Comparison of ENCODE assay signal across 8 mouse cellular contexts in the genomic region with DNA sequence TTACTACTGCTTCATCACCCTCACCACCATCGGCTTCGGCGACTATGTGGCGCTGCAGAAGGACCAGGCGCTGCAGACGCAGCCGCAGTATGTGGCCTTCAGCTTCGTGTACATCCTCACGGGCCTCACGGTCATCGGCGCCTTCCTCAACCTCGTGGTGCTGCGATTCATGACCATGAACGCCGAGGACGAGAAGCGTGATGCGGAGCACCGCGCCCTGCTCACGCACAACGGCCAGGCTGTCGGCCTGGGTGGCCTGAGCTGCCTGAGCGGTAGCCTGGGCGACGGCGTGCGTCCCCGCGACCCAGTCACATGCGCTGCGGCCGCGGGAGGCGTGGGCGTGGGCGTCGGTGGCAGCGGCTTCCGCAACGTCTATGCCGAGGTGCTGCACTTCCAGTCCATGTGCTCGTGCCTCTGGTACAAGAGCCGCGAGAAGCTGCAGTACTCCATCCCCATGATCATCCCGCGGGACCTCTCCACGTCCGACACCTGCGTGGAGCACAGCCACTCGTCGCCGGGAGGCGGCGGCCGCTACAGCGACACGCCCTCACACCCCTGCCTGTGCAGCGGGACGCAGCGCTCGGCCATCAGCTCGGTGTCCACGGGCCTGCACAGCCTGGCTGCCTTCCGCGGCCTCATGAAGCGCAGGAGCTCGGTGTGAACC. TPM values are rescaled to one million over a fixed set of nuclear protein-coding genes. Genes with fewer than 3 reads are reported as not detected.
DNase-seq lines count a peak whose midpoint lies in the region; ATAC-seq and TF ChIP-seq lines count a peak whose summit lies in the region.

No protein-coding gene starts in this region.

- ATAC-seq in hindbrain, embryonic 12.5 days (ENCODE audit: low FRiP score) = peak; percentile 66
- ATAC-seq in liver, postnatal 0 days = no peak
- ATAC-seq in neural tube, embryonic 12.5 days (ENCODE audit: low FRiP score, low read depth) = peak; percentile 65

- H3K4me3 ChIP-seq in hindbrain, embryonic 12.5 days = peak overlapping the region; percentile 40
- peak overlapping the region; percentile 25 for H3K4me3 ChIP-seq in liver, postnatal 0 days (ENCODE audit: low read depth, low read length)
- H3K4me3 ChIP-seq in neural tube, embryonic 12.5 days = peak overlapping the region; percentile 41

- H3K36me3 ChIP-seq in hindbrain, embryonic 12.5 days = no peaks in the 10 kb centered on the region
- no peaks in the 10 kb centered on the region for H3K36me3 ChIP-seq in liver, postnatal 0 days (replicated peaks; ENCODE audit: insufficient read depth, low read length)
- no peaks in the 10 kb centered on the region for H3K36me3 ChIP-seq in neural tube, embryonic 12.5 days

- TF ChIP-seq CTCF in liver, postnatal 0 days (IDR thresholded peaks at IDR 0.05; ENCODE audit: low read depth) = no peak

- H3K9ac ChIP-seq in hindbrain, embryonic 12.5 days = peak overlapping the region; percentile 49
- no peak overlapping the region for H3K9ac ChIP-seq in liver, postnatal 0 days (replicated peaks)
- peak overlapping the region; percentile 52 for H3K9ac ChIP-seq in neural tube, embryonic 12.5 days

- WGBS in hindbrain, embryonic 12.5 days = under 1% methylated on average over 69 of the region's 69 CpGs
- WGBS in liver, postnatal 0 days (ENCODE audit: insufficient replicate concordance) = 5% methylated on average over 68 of the region's 69 CpGs
- WGBS in neural tube, embryonic 12.5 days = 2% methylated on average over 69 of the region's 69 CpGs

- peak; percentile 24 for DNase-seq in layer of hippocampus, adult 9-11 months
- DNase-seq in layer of hippocampus, adult 8-10 months (ENCODE audit: low spot score in 2 of 2) = no peak
- peak; percentile 61 for DNase-seq in embryo, embryonic 11 days
- DNase-seq in liver, postnatal 0 days = peak; percentile 40
- DNase-seq in MN1 (ENCODE audit: low spot score) = no peak
- DNase-seq in layer of hippocampus, postnatal 14 days (ENCODE audit: low spot score in 2 of 2) = no peak

- H3K4me2 ChIP-seq in hindbrain, embryonic 12.5 days (replicated peaks) = peak overlapping the region; percentile 80
- H3K4me2 ChIP-seq in liver, postnatal 0 days (ENCODE audit: low read depth, low read length) = peak overlapping the region; percentile 61
- H3K4me2 ChIP-seq in neural tube, embryonic 12.5 days (replicated peaks) = peak overlapping the region; percentile 85

- H3K4me1 ChIP-seq in hindbrain, embryonic 12.5 days = peaks cover 18% of the 10 kb centered on the region
- peaks cover 28% of the 10 kb centered on the region for H3K4me1 ChIP-seq in liver, postnatal 0 days (ENCODE audit: insufficient read depth)
- peaks cover 13% of the 10 kb centered on the region for H3K4me1 ChIP-seq in neural tube, embryonic 12.5 days

- H3K27me3 ChIP-seq in hindbrain, embryonic 12.5 days = peaks cover 50% of the 10 kb centered on the region
- H3K27me3 ChIP-seq in liver, postnatal 0 days (ENCODE audit: insufficient read depth, low read length) = peaks cover 30% of the 10 kb centered on the region
- H3K27me3 ChIP-seq in neural tube, embryonic 12.5 days (replicated peaks) = peaks cover 50% of the 10 kb centered on the region

- no peaks in the 10 kb centered on the region for H3K9me3 ChIP-seq in hindbrain, embryonic 12.5 days (replicated peaks)
- no peaks in the 10 kb centered on the region for H3K9me3 ChIP-seq in liver, postnatal 0 days (ENCODE audit: low read length)
- H3K9me3 ChIP-seq in neural tube, embryonic 12.5 days = no peaks in the 10 kb centered on the region

- TF ChIP-seq EP300 in liver, postnatal 0 days (IDR thresholded peaks at IDR 0.05; ENCODE audit: low read depth) = no peak

- H3K27ac ChIP-seq in hindbrain, embryonic 12.5 days = no peak overlapping the region
- H3K27ac ChIP-seq in liver, postnatal 0 days (ENCODE audit: low read depth) = no peak overlapping the region
- H3K27ac ChIP-seq in neural tube, embryonic 12.5 days = no peak overlapping the region

RNA-seq across cellular contexts. Expression of gene Slc35f6, which starts 25.4 kb away (rescaled TPM):
- 10 to 100 TPM; 37.4 to 40.7 (median 38.7) TPM for total RNA-seq in layer of hippocampus, adult 8-10 months (2022)
- 28.2 and 29.3 TPM in 2 replicates for polyA plus RNA-seq in hindbrain, embryonic 12.5 days (2016; fragmentation: Nextera tagmentation; extraction: Ambion mirVana)
- polyA plus RNA-seq in liver, postnatal 0 days (2015; fragmentation: Nextera tagmentation; extraction: Ambion mirVana) = 13.8 and 14.2 TPM in 2 replicates
- 25.5 and 25.8 TPM in 2 replicates for polyA plus RNA-seq in neural tube, embryonic 12.5 days (2016; fragmentation: Nextera tagmentation; extraction: Ambion mirVana)
- total RNA-seq in layer of hippocampus, postnatal 14 days (2021) = 10 to 100 TPM; 32.6 to 32.7 TPM

RNA-seq across cellular contexts. Expression of gene Kcnk3, which starts 34.3 kb away (rescaled TPM):
- 10 to 100 TPM; 10.3 to 13.1 (median 10.7) TPM for total RNA-seq in layer of hippocampus, adult 8-10 months (2022)
- 1.5 and 1.6 TPM in 2 replicates for polyA plus RNA-seq in hindbrain, embryonic 12.5 days (2016; fragmentation: Nextera tagmentation; extraction: Ambion mirVana)
- polyA plus RNA-seq in liver, postnatal 0 days (2015; fragmentation: Nextera tagmentation; extraction: Ambion mirVana) = 0.26 and 0.46 TPM in 2 replicates
- polyA plus RNA-seq in neural tube, embryonic 12.5 days (2016; fragmentation: Nextera tagmentation; extraction: Ambion mirVana) = 1.8 and 1.9 TPM in 2 replicates
- 1 to 10 TPM; 6.9 to 9.0 TPM for total RNA-seq in layer of hippocampus, postnatal 14 days (2021)

RNA-seq across cellular contexts. Expression of gene Cenpa, which starts 44.3 kb away (rescaled TPM):
- 1 to 10 TPM; 2.3 to 5.2 (median 3.4) TPM for total RNA-seq in layer of hippocampus, adult 8-10 months (2022)
- polyA plus RNA-seq in hindbrain, embryonic 12.5 days (2016; fragmentation: Nextera tagmentation; extraction: Ambion mirVana) = 200 and 221 TPM in 2 replicates
- polyA plus RNA-seq in liver, postnatal 0 days (2015; fragmentation: Nextera tagmentation; extraction: Ambion mirVana) = 135 and 145 TPM in 2 replicates
- polyA plus RNA-seq in neural tube, embryonic 12.5 days (2016; fragmentation: Nextera tagmentation; extraction: Ambion mirVana) = 210 and 233 TPM in 2 replicates
- total RNA-seq in layer of hippocampus, postnatal 14 days (2021) = 1 to 10 TPM; 4.8 to 5.5 TPM

Comparison
In these comparisons a context has a peak if more than half of its experiments do, and no peak if none do; other contexts are left out.
1. DNase-seq: peak in layer of hippocampus, adult 9-11 months (single experiment), embryo, embryonic 11 days (single experiment) and liver, postnatal 0 days (single experiment); none in layer of hippocampus, adult 8-10 months (0 of 2), MN1 (single experiment) and layer of hippocampus, postnatal 14 days (0 of 2).
2. Peak in every context shown above with its lines, with median percentiles within 50 percentile points of each other: H3K4me2 ChIP-seq and H3K4me3 ChIP-seq.